Mouse (Mus musculus): Measurements from ENCODE around the gene Dennd4c. TPM values are rescaled to one million over a fixed set of nuclear protein-coding genes. Genes with fewer than 3 reads are reported as not detected.
A peak's percentile ranks its signal among the peaks of the same experiment; 100 is the strongest.

Gene Dennd4c
- polyA plus RNA-seq (2012; fragmentation: generic; extraction: Trizol) = 2.8 TPM
- long read RNA-seq, experiment 1, partial matches to known transcripts = 1 of 1 reads
- long read RNA-seq, experiment 1, other reads (novel, unspliced or antisense) = 0 of 1 reads
- long read RNA-seq, experiment 2, partial matches to known transcripts = 3 of 5 reads
- long read RNA-seq, experiment 2, other reads (novel, unspliced or antisense) = 2 of 5 reads

GRCm38 (mm10) chr4:86748336-86749291 lies at the start of gene Dennd4c:
Gene Dennd4c, plus strand, starts transcription at chr4:86748555.
- TF ChIP-seq CTCF (IDR thresholded peaks at IDR 0.05; ENCODE audit: control insufficient read depth, insufficient read depth, insufficient read length) (no peak), MYOD1 (IDR thresholded peaks at IDR 0.05; ENCODE audit: control insufficient read depth, insufficient read length, low read depth) (no peak), MYOG (IDR thresholded peaks at IDR 0.05; ENCODE audit: control insufficient read depth, extremely low read depth, insufficient read length) (no peak), CEBPB (IDR thresholded peaks at IDR 0.05; ENCODE audit: low read depth) (no peak), MAX (IDR thresholded peaks at IDR 0.05) (no peak), USF1 (IDR thresholded peaks at IDR 0.05; ENCODE audit: low read depth) (no peak), FOSL1 (IDR thresholded peaks at IDR 0.05; ENCODE audit: insufficient read depth, low read length, poor library complexity, severe bottlenecking) (no peak)
- H3K36me3 ChIP-seq (ENCODE audit: control insufficient read depth, insufficient read depth) = no peaks in the 10 kb centered on the region
- H3K79me3 ChIP-seq (ENCODE audit: low read depth) = peaks cover 44% of the 10 kb centered on the region
- H3ac ChIP-seq (ENCODE audit: control insufficient read depth, insufficient read length, low read depth) = peak within 1 kb of the TSS; percentile 98
- H3K27me3 ChIP-seq (ENCODE audit: control insufficient read depth, insufficient read depth, insufficient read length) = no peaks in the 10 kb centered on the region
- H3K4me3 ChIP-seq (ENCODE audit: insufficient read depth, poor library complexity, severe bottlenecking) = peak within 1 kb of the TSS; percentile 71
- H3K79me2 ChIP-seq (ENCODE audit: control insufficient read depth, insufficient read depth) = peaks cover 52% of the 10 kb centered on the region

- Histone ChIP-seq H3K79me2 (ENCODE audit: control insufficient read depth, insufficient read depth) (no peaks in the 10 kb centered on the region), H3K36me3 (ENCODE audit: control insufficient read depth, insufficient read depth) (no peaks in the 10 kb centered on the region), H3ac (ENCODE audit: control insufficient read depth, insufficient read length, low read depth) (no peak overlapping the region), H3K27me3 (ENCODE audit: control insufficient read depth, insufficient read depth, insufficient read length) (no peaks in the 10 kb centered on the region), H3K4me3 (ENCODE audit: insufficient read depth, poor library complexity, severe bottlenecking) (no peak overlapping the region), H3K79me3 (ENCODE audit: low read depth) (no peaks in the 10 kb centered on the region)
- TF ChIP-seq CEBPB (IDR thresholded peaks at IDR 0.05; ENCODE audit: low read depth) = no peak
- TF ChIP-seq MYOG (IDR thresholded peaks at IDR 0.05; ENCODE audit: control insufficient read depth, extremely low read depth, insufficient read length) = no peak
- TF ChIP-seq USF1 (IDR thresholded peaks at IDR 0.05; ENCODE audit: low read depth) = no peak
- no peak for TF ChIP-seq FOSL1 (IDR thresholded peaks at IDR 0.05; ENCODE audit: insufficient read depth, low read length, poor library complexity, severe bottlenecking)
- TF ChIP-seq MYOD1 (IDR thresholded peaks at IDR 0.05; ENCODE audit: control insufficient read depth, insufficient read length, low read depth) = no peak
- TF ChIP-seq MAX (IDR thresholded peaks at IDR 0.05) = no peak
- no peak for TF ChIP-seq CTCF (IDR thresholded peaks at IDR 0.05; ENCODE audit: control insufficient read depth, insufficient read depth, insufficient read length)
Observed at GRCm38 (mm10) chr4:86699161-86699865, 49.0 kb upstream of the Dennd4c start.

GRCm38 (mm10) chr4:86708801-86709200 lies 39.6 kb upstream of the Dennd4c start:
- H3ac ChIP-seq (ENCODE audit: control insufficient read depth, insufficient read length, low read depth) = no peak overlapping the region
- no peak overlapping the region for H3K4me3 ChIP-seq (ENCODE audit: insufficient read depth, poor library complexity, severe bottlenecking)
- no peaks in the 10 kb centered on the region for H3K79me3 ChIP-seq (ENCODE audit: low read depth)
- TF ChIP-seq CTCF (IDR thresholded peaks at IDR 0.05; ENCODE audit: control insufficient read depth, insufficient read depth, insufficient read length) = no peak
- TF ChIP-seq FOSL1 (IDR thresholded peaks at IDR 0.05; ENCODE audit: insufficient read depth, low read length, poor library complexity, severe bottlenecking) = no peak
- TF ChIP-seq MYOD1 (IDR thresholded peaks at IDR 0.05; ENCODE audit: control insufficient read depth, insufficient read length, low read depth) = no peak
- TF ChIP-seq MYOG (IDR thresholded peaks at IDR 0.05; ENCODE audit: control insufficient read depth, extremely low read depth, insufficient read length) = no peak
- TF ChIP-seq USF1 (IDR thresholded peaks at IDR 0.05; ENCODE audit: low read depth) = no peak
- no peak for TF ChIP-seq CEBPB (IDR thresholded peaks at IDR 0.05; ENCODE audit: low read depth)
- no peak for TF ChIP-seq MAX (IDR thresholded peaks at IDR 0.05)
- no peaks in the 10 kb centered on the region for H3K27me3 ChIP-seq (ENCODE audit: control insufficient read depth, insufficient read depth, insufficient read length)
- no peaks in the 10 kb centered on the region for H3K79me2 ChIP-seq (ENCODE audit: control insufficient read depth, insufficient read depth)
- no peaks in the 10 kb centered on the region for H3K36me3 ChIP-seq (ENCODE audit: control insufficient read depth, insufficient read depth)

- H3K79me3 ChIP-seq (ENCODE audit: low read depth) = no peaks in the 10 kb centered on the region
- H3K4me3 ChIP-seq (ENCODE audit: insufficient read depth, poor library complexity, severe bottlenecking) = no peak overlapping the region
- H3ac ChIP-seq (ENCODE audit: control insufficient read depth, insufficient read length, low read depth) = no peak overlapping the region
- no peaks in the 10 kb centered on the region for H3K27me3 ChIP-seq (ENCODE audit: control insufficient read depth, insufficient read depth, insufficient read length)
- no peaks in the 10 kb centered on the region for H3K79me2 ChIP-seq (ENCODE audit: control insufficient read depth, insufficient read depth)
- no peak for TF ChIP-seq MYOG (IDR thresholded peaks at IDR 0.05; ENCODE audit: control insufficient read depth, extremely low read depth, insufficient read length)
- no peak for TF ChIP-seq USF1 (IDR thresholded peaks at IDR 0.05; ENCODE audit: low read depth)
- TF ChIP-seq MAX (IDR thresholded peaks at IDR 0.05) = no peak
- TF ChIP-seq CTCF (IDR thresholded peaks at IDR 0.05; ENCODE audit: control insufficient read depth, insufficient read depth, insufficient read length) = no peak
- TF ChIP-seq FOSL1 (IDR thresholded peaks at IDR 0.05; ENCODE audit: insufficient read depth, low read length, poor library complexity, severe bottlenecking) = no peak
- TF ChIP-seq MYOD1 (IDR thresholded peaks at IDR 0.05; ENCODE audit: control insufficient read depth, insufficient read length, low read depth) = no peak
- TF ChIP-seq CEBPB (IDR thresholded peaks at IDR 0.05; ENCODE audit: low read depth) = no peak
- H3K36me3 ChIP-seq (ENCODE audit: control insufficient read depth, insufficient read depth) = no peaks in the 10 kb centered on the region
Observed at GRCm38 (mm10) chr4:86710034-86710650, 38.2 kb upstream of the Dennd4c start.
